Mouse (Mus musculus): ENCODE data around the gene Fbll1. TPM values are rescaled to one million over a fixed set of nuclear protein-coding genes. Genes with fewer than 3 reads are reported as not detected.

Gene Fbll1
- total RNA-seq, 2 experiments from 2014 or later, result not detected

Small RNA genes within 50 kb of the gene (microRNA-seq; reads per million reads assigned to microRNA genes)
- gene Mir103-1, result 3.9 reads per million, percentile 8 among the genes with 10 or more reads in this experiment

Other genes with a start within 250 kb of the Fbll1 start
- 10 to 100 TPM; 22.1 to 24.6 TPM for gene Pank3, start 29.4 kb downstream of the Fbll1 start, total RNA-seq (2021)
- gene Rars, start 35.6 kb upstream of the Fbll1 start, total RNA-seq (2021), result 10 to 100 TPM; 36.8 to 38.4 TPM
- gene Wwc1, start 181.6 kb upstream of the Fbll1 start, total RNA-seq (2021), result 1 to 10 TPM; 1.3 to 1.5 TPM